Mouse (Mus musculus): ENCODE results near the gene Atp1b1. TPM values are rescaled to one million over a fixed set of nuclear protein-coding genes. Genes with fewer than 3 reads are reported as not detected.

The Atp1b1 gene
- polyA plus RNA-seq, 1 experiment from 2014 or later, result 52.5 TPM

DNA sequence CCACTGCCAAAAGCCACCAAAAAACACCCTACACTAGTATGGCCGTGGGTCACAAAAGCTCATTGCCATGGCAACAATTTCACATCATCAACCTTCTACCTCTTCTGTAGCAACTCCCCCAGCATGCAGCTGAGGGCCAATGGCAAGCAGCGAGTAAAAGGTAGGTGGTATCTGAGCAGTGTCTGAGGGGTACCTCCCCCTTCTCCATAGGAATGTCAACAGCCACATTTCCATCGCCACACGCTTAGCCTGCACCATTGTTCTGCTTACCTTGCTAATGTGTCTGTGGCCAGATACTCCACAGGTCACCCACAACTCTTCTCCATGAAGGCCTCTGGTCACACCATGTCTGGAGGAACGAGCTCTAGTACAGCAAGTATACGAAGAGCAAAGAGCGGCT, 15.2 kb upstream of the Atp1b1 start:
- Histone ChIP-seq H3K9me3 (replicated peaks; ENCODE audit: control insufficient read depth, low read length) (no peaks in the 10 kb centered on the region), H3K27ac (ENCODE audit: low read depth, low read length) (no peak overlapping the region), H3K27me3 (replicated peaks; ENCODE audit: control insufficient read depth, insufficient read depth, low read length) (no peaks in the 10 kb centered on the region), H3K4me2 (ENCODE audit: low read length) (no peak overlapping the region), H3K4me1 (ENCODE audit: control insufficient read depth, insufficient read depth, low read length) (no peaks in the 10 kb centered on the region), H3K4me3 (ENCODE audit: low read depth, low read length) (no peak overlapping the region), H3K9ac (ENCODE audit: low read length) (no peak overlapping the region), H3K36me3 (ENCODE audit: control insufficient read depth, insufficient read depth, low read length) (no peaks in the 10 kb centered on the region)
- 95% methylated on average over 7 of the region's 7 CpGs for WGBS
- no peak for DNase-seq (ENCODE audit: low spot score)
- no peak for ATAC-seq

DNA sequence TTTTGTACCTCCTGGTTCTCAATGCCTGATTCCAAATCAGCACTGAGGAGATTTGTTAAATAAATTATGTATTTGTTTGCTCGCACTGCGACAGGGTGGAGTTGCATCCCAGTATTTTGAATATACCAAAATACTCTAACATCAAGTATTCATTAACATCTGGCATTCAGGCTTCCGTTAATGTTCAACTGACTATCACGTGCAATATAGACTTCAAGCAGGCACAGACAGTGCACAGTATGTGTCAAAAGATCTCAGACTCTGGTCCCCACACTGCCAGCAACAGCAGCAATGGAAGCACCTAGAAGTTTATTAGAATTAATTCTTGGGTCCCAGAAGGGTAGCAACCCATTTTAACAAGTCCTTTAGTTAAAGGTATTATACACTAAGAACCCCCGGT, 13.5 kb upstream of the Atp1b1 start:
- no peaks in the 10 kb centered on the region for H3K9me3 ChIP-seq (replicated peaks; ENCODE audit: control insufficient read depth, low read length)
- DNase-seq (ENCODE audit: low spot score), result no peak
- WGBS, result 94% methylated on average over 5 of the region's 5 CpGs
- H3K4me2 ChIP-seq (ENCODE audit: low read length), result no peak overlapping the region
- H3K9ac ChIP-seq (ENCODE audit: low read length), result no peak overlapping the region
- no peaks in the 10 kb centered on the region for H3K36me3 ChIP-seq (ENCODE audit: control insufficient read depth, insufficient read depth, low read length)
- ATAC-seq, result no peak
- H3K27ac ChIP-seq (ENCODE audit: low read depth, low read length), result no peak overlapping the region
- no peak overlapping the region for H3K4me3 ChIP-seq (ENCODE audit: low read depth, low read length)
- no peaks in the 10 kb centered on the region for H3K4me1 ChIP-seq (ENCODE audit: control insufficient read depth, insufficient read depth, low read length)
- no peaks in the 10 kb centered on the region for H3K27me3 ChIP-seq (replicated peaks; ENCODE audit: control insufficient read depth, insufficient read depth, low read length)

DNA sequence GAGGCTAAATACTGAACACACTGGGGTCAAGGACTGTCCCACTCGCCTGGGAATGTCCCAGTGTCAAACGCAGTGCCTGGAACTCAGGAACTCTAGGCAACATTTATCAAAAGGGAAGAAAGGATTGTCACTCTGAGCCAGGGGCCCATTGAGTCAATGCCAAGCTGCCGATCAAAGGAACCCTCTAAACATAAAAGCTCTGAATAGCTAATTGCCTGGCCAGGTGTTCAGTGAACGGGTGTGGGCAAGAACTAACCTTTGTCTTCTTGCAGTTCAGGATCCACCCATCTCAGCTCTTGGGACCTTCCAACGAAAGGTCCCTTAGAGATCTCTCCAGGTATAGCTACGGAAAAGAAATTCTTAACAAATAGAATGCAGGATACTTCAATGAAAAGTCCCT, 12.8 kb upstream of the Atp1b1 start:
- Histone ChIP-seq H3K4me3 (ENCODE audit: low read depth, low read length) (no peak overlapping the region), H3K36me3 (ENCODE audit: control insufficient read depth, insufficient read depth, low read length) (no peaks in the 10 kb centered on the region), H3K9ac (ENCODE audit: low read length) (no peak overlapping the region), H3K9me3 (replicated peaks; ENCODE audit: control insufficient read depth, low read length) (no peaks in the 10 kb centered on the region), H3K27ac (ENCODE audit: low read depth, low read length) (no peak overlapping the region), H3K4me1 (ENCODE audit: control insufficient read depth, insufficient read depth, low read length) (no peaks in the 10 kb centered on the region), H3K27me3 (replicated peaks; ENCODE audit: control insufficient read depth, insufficient read depth, low read length) (no peaks in the 10 kb centered on the region), H3K4me2 (ENCODE audit: low read length) (no peak overlapping the region)
- 26% methylated on average over 6 of the region's 6 CpGs for WGBS
- ATAC-seq, result no peak
- DNase-seq (ENCODE audit: low spot score), result no peak

DNA sequence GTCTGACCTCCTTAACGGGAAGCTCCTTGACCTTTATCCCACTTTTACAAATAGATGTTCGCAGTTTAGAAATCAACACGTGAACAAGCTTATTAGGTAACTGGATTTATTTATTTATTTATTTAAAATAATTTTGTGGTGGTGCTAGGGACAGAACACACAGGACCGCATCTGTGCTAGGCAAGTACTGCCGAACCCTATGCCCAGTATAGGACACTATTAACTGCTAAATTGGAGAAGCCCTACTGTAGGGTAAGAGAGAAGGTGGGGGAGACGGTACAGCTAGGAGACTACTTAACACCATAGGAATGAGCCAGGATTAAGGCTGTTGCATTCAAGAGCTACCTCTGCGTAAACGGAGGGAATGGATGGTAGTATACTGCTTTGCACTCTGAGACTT, 10.2 kb upstream of the Atp1b1 start:
- no peaks in the 10 kb centered on the region for H3K27me3 ChIP-seq (replicated peaks; ENCODE audit: control insufficient read depth, insufficient read depth, low read length)
- no peak for DNase-seq (ENCODE audit: low spot score)
- H3K9ac ChIP-seq (ENCODE audit: low read length), result no peak overlapping the region
- no peak overlapping the region for H3K4me2 ChIP-seq (ENCODE audit: low read length)
- WGBS, result 83% methylated on average over 8 of the region's 8 CpGs
- H3K27ac ChIP-seq (ENCODE audit: low read depth, low read length), result no peak overlapping the region
- ATAC-seq, result no peak
- no peak overlapping the region for H3K4me3 ChIP-seq (ENCODE audit: low read depth, low read length)
- no peaks in the 10 kb centered on the region for H3K9me3 ChIP-seq (replicated peaks; ENCODE audit: control insufficient read depth, low read length)
- no peaks in the 10 kb centered on the region for H3K4me1 ChIP-seq (ENCODE audit: control insufficient read depth, insufficient read depth, low read length)
- H3K36me3 ChIP-seq (ENCODE audit: control insufficient read depth, insufficient read depth, low read length), result no peaks in the 10 kb centered on the region

- no peak for ATAC-seq
- Histone ChIP-seq H3K4me2 (ENCODE audit: low read length) (no peak overlapping the region), H3K36me3 (ENCODE audit: control insufficient read depth, insufficient read depth, low read length) (no peaks in the 10 kb centered on the region), H3K9ac (ENCODE audit: low read length) (no peak overlapping the region), H3K9me3 (replicated peaks; ENCODE audit: control insufficient read depth, low read length) (no peaks in the 10 kb centered on the region), H3K27me3 (replicated peaks; ENCODE audit: control insufficient read depth, insufficient read depth, low read length) (no peaks in the 10 kb centered on the region), H3K4me1 (ENCODE audit: control insufficient read depth, insufficient read depth, low read length) (no peaks in the 10 kb centered on the region), H3K27ac (ENCODE audit: low read depth, low read length) (no peak overlapping the region), H3K4me3 (ENCODE audit: low read depth, low read length) (no peak overlapping the region)
- no peak for DNase-seq (ENCODE audit: low spot score)
- WGBS, result 93% methylated on average over 10 of the region's 10 CpGs
These were observed 9.3 kb upstream of the Atp1b1 start for GRCm38 (mm10) chr1:164467406-164467805.

DNA sequence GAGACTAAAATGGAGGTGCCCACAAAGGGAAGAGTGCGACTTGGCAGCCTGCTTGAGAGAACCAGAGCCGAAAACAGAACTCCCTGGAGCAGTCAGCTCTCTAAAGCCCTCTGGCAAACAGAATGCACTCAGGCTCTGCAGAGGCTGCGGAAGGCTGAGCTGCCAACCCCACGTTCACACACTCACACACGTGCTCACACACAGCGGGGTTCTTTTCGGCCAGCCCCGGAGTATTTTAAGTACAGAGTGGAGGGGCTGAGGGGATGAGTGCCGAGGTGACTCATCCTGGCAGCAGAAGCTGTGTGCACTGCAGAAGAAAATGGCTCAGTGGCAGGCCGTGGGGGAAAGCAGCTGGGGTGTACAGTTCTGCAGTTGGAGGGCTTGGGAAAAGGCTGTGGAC, 3.6 kb upstream of the Atp1b1 start:
- DNase-seq (ENCODE audit: low spot score), result peak; percentile 44
- H3K4me2 ChIP-seq (ENCODE audit: low read length), result peak overlapping the region; percentile 14; the same call in 1 of the 2 replicates
- no peaks in the 10 kb centered on the region for H3K27me3 ChIP-seq (replicated peaks; ENCODE audit: control insufficient read depth, insufficient read depth, low read length)
- H3K4me3 ChIP-seq (ENCODE audit: low read depth, low read length), result no peak overlapping the region
- H3K9me3 ChIP-seq (replicated peaks; ENCODE audit: control insufficient read depth, low read length), result no peaks in the 10 kb centered on the region
- no peak overlapping the region for H3K27ac ChIP-seq (ENCODE audit: low read depth, low read length)
- H3K4me1 ChIP-seq (ENCODE audit: control insufficient read depth, insufficient read depth, low read length), result peaks cover 16% of the 10 kb centered on the region
- no peaks in the 10 kb centered on the region for H3K36me3 ChIP-seq (ENCODE audit: control insufficient read depth, insufficient read depth, low read length)
- ATAC-seq, result no peak
- WGBS, result 31% methylated on average over 10 of the region's 10 CpGs
- no peak overlapping the region for H3K9ac ChIP-seq (ENCODE audit: low read length)

DNA sequence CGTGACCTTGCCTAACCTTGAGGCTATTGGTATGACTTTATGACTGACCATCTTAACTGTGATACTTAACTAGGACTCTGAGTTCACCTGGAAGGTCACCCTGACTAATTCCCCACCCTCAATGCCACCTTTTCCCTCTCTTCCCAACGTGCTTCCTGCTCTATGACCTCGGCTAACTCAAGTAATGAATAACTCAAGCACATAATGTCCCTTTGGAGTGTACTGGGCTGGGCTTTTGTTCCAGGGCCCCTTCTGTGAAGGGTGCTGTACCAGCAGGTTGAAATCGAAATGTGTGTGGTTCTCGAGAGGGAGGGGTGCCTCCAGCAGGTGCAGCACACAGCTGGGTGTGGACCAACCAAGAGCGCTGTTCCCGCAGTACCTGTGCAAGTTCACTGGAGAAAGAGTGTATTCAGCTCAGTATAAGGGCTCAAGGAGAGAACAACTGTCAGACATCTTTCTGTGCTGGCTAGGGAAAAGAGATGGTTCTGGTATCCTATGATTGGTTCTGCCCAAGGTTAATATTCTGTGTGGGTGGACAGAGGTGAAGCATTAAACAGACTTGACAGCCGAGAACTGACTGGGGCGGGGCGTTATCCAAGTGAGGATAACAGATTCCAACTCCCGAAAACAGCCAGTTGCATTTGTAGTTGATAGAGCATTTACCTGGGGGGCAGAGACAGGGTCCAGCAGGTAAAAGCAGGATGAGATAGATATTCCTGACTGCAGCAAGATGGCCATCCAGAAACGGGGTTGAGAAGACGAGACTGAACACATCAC, 3.0 kb upstream of the Atp1b1 start:
- Histone ChIP-seq H3K9me3 (replicated peaks; ENCODE audit: control insufficient read depth, low read length) (no peaks in the 10 kb centered on the region), H3K27ac (ENCODE audit: low read depth, low read length) (no peak overlapping the region; the same call in 1 of the 2 replicates), H3K27me3 (replicated peaks; ENCODE audit: control insufficient read depth, insufficient read depth, low read length) (no peaks in the 10 kb centered on the region), H3K4me2 (ENCODE audit: low read length) (no peak overlapping the region), H3K9ac (ENCODE audit: low read length) (no peak overlapping the region), H3K36me3 (ENCODE audit: control insufficient read depth, insufficient read depth, low read length) (no peaks in the 10 kb centered on the region), H3K4me1 (ENCODE audit: control insufficient read depth, insufficient read depth, low read length) (peaks cover 20% of the 10 kb centered on the region), H3K4me3 (ENCODE audit: low read depth, low read length) (no peak overlapping the region)
- WGBS, result 76% methylated on average over 13 of the region's 13 CpGs
- no peak for ATAC-seq
- no peak for DNase-seq (ENCODE audit: low spot score)

DNA sequence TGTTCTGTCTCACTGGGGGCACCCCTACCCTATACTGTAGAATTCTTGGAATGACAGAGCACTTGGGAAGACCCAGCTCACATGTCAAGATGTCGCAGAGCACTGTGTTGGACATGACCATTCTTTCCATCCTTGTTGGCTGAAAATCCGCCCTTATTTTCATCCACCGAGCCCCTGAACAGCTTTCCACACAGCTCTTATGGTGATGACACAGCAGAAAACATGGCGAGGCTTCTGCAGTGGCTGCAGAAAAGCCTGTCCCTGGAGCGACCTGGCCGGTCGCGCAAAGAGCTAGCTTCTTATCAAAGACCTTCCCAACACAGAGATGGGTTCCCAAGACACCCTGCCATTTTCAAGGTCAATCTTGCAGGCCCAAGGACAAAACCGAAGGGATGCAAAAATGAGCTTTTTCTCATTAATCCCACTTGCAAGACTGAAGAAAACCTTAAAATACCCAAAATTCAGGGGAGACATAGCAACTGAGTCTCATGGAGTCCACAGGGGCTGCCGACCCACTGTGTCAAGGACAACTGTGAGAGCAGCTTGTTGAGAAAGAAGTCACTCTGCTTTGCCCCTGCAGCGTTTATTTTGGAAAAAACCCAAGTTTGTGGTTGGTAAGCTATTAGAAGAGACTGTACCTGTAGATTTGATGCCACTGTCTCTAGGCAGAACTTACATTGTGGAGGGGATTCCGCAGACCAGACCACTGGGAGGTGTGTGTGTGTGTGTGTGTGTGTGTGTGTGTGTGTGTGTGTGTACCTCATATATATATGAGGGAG, 1.2 kb upstream of the Atp1b1 start:
- H3K4me2 ChIP-seq (ENCODE audit: low read length), result peak overlapping the region; percentile 76
- peaks cover 26% of the 10 kb centered on the region for H3K4me1 ChIP-seq (ENCODE audit: control insufficient read depth, insufficient read depth, low read length)
- no peak for DNase-seq (ENCODE audit: low spot score)
- peak overlapping the region; percentile 24; the same call in 1 of the 2 replicates for H3K27ac ChIP-seq (ENCODE audit: low read depth, low read length)
- 56% methylated on average over 12 of the region's 12 CpGs for WGBS
- H3K27me3 ChIP-seq (replicated peaks; ENCODE audit: control insufficient read depth, insufficient read depth, low read length), result no peaks in the 10 kb centered on the region
- no peaks in the 10 kb centered on the region for H3K36me3 ChIP-seq (ENCODE audit: control insufficient read depth, insufficient read depth, low read length)
- peak overlapping the region; percentile 66 for H3K4me3 ChIP-seq (ENCODE audit: low read depth, low read length)
- no peaks in the 10 kb centered on the region for H3K9me3 ChIP-seq (replicated peaks; ENCODE audit: control insufficient read depth, low read length)
- no peak for ATAC-seq
- H3K9ac ChIP-seq (ENCODE audit: low read length), result no peak overlapping the region; the same call in 1 of the 2 replicates

- ATAC-seq (no peak), DNase-seq (ENCODE audit: low spot score) (no peak)
- Histone ChIP-seq H3K9ac (ENCODE audit: low read length) (peak overlapping the region; percentile 84), H3K4me1 (ENCODE audit: control insufficient read depth, insufficient read depth, low read length) (peaks cover 26% of the 10 kb centered on the region), H3K4me2 (ENCODE audit: low read length) (peak overlapping the region; percentile 76), H3K27ac (ENCODE audit: low read depth, low read length) (peak overlapping the region; percentile 92), H3K4me3 (ENCODE audit: low read depth, low read length) (peak overlapping the region; percentile 66), H3K27me3 (replicated peaks; ENCODE audit: control insufficient read depth, insufficient read depth, low read length) (no peaks in the 10 kb centered on the region), H3K9me3 (replicated peaks; ENCODE audit: control insufficient read depth, low read length) (no peaks in the 10 kb centered on the region), H3K36me3 (ENCODE audit: control insufficient read depth, insufficient read depth, low read length) (no peaks in the 10 kb centered on the region)
- 3% methylated on average over 22 of the region's 22 CpGs for WGBS
These were observed 481 bp upstream of the Atp1b1 start for GRCm38 (mm10) chr1:164458621-164459051.
